Comparison of ENCODE assay signal across 19 mouse cellular contexts in genomic region chr19:57366626-57367025, GRCm38 (mm10). TPM values are rescaled to one million over a fixed set of nuclear protein-coding genes. Genes with fewer than 3 reads are reported as not detected.
DNase-seq lines count a peak whose midpoint lies in the region; ATAC-seq and TF ChIP-seq lines count a peak whose summit lies in the region.
"Had no signal": no experiment of that assay in that cellular context is flagged by ENCODE, and none has a peak within 500 bp of the region (broad histone marks: within the 10 kb centered on the region; RNA-seq: fewer than 3 reads in every experiment).

No protein-coding gene starts in this region.

- TF ChIP-seq CTCF in gastrocnemius, adult 2 months (IDR thresholded peaks at IDR 0.05) = no peak

- 55% methylated on average over 5 of the region's 5 CpGs for WGBS in intestine, embryonic 16.5 days
- 64% methylated on average over 5 of the region's 5 CpGs for WGBS in intestine, embryonic 15.5 days
- 25% methylated on average over 5 of the region's 5 CpGs for WGBS in midbrain, embryonic 12.5 days
- 14% methylated on average over 5 of the region's 5 CpGs for WGBS in midbrain, embryonic 16.5 days
- WGBS in stomach, embryonic 15.5 days = 59% methylated on average over 5 of the region's 5 CpGs

- H3K9ac ChIP-seq in intestine, embryonic 16.5 days (ENCODE audit: low read depth, low read length) = peak overlapping the region; percentile 42; the same call in 1 of the 2 replicates
- H3K9ac ChIP-seq in intestine, embryonic 15.5 days = no peak overlapping the region
- no peak overlapping the region for H3K9ac ChIP-seq in midbrain, embryonic 12.5 days (replicated peaks)
- H3K9ac ChIP-seq in midbrain, embryonic 16.5 days (ENCODE audit: low read depth, low read length) = no peak overlapping the region
- no peak overlapping the region for H3K9ac ChIP-seq in stomach, embryonic 15.5 days
- H3K9ac ChIP-seq: embryonic facial prominence, embryonic 15.5 days; lung, embryonic 14.5 days had no signal

- H3K4me1 ChIP-seq in intestine, embryonic 16.5 days (ENCODE audit: control insufficient read depth, insufficient read depth, low read length) = peaks cover 47% of the 10 kb centered on the region
- H3K4me1 ChIP-seq in intestine, embryonic 15.5 days (replicated peaks) = peaks cover 41% of the 10 kb centered on the region
- peaks cover 55% of the 10 kb centered on the region for H3K4me1 ChIP-seq in midbrain, embryonic 12.5 days
- peaks cover 48% of the 10 kb centered on the region for H3K4me1 ChIP-seq in midbrain, embryonic 16.5 days (ENCODE audit: control insufficient read depth, insufficient read depth, low read length)
- H3K4me1 ChIP-seq in stomach, embryonic 15.5 days = peaks cover 51% of the 10 kb centered on the region

- intact Hi-C loops in gastrocnemius, adult 2 months (cut with DNase I) = loop anchor here (10.0 kb wide), 1 partner anchor 552 kb away; no protein-coding TSS in a partner anchor

- peaks cover 2% of the 10 kb centered on the region; the same call in 1 of the 2 replicates for H3K36me3 ChIP-seq in intestine, embryonic 16.5 days (ENCODE audit: control insufficient read depth, insufficient read depth, low read length)
- H3K36me3 ChIP-seq in intestine, embryonic 15.5 days = peaks cover 10% of the 10 kb centered on the region
- peaks cover 32% of the 10 kb centered on the region for H3K36me3 ChIP-seq in midbrain, embryonic 12.5 days
- H3K36me3 ChIP-seq in midbrain, embryonic 16.5 days (ENCODE audit: control insufficient read depth, insufficient read depth, low read length) = peaks cover 5% of the 10 kb centered on the region
- H3K36me3 ChIP-seq in stomach, embryonic 15.5 days = peaks cover 15% of the 10 kb centered on the region

- no peak for DNase-seq in gastrocnemius, adult 2 months
- DNase-seq in gastrocnemius, postnatal 25 days = no peak
- no peak for DNase-seq in layer of hippocampus, adult 18-20 months (ENCODE audit: low spot score in 2 of 2)
- DNase-seq: adrenal gland, postnatal 36 days; gastrocnemius, postnatal 10 days; kidney, adult 18-20 months; lung, embryonic 14.5 days; right cerebral cortex, adult 18-20 months; thymus, adult 18-20 months had no signal

- no peaks in the 10 kb centered on the region for H3K9me3 ChIP-seq in intestine, embryonic 16.5 days (ENCODE audit: control insufficient read depth, low read length)
- no peaks in the 10 kb centered on the region for H3K9me3 ChIP-seq in intestine, embryonic 15.5 days
- H3K9me3 ChIP-seq in midbrain, embryonic 12.5 days = no peaks in the 10 kb centered on the region
- no peaks in the 10 kb centered on the region for H3K9me3 ChIP-seq in midbrain, embryonic 16.5 days (replicated peaks; ENCODE audit: control insufficient read depth, low read length, poor library complexity, severe bottlenecking)
- no peaks in the 10 kb centered on the region for H3K9me3 ChIP-seq in stomach, embryonic 15.5 days
- H3K9me3 ChIP-seq: embryonic facial prominence, embryonic 15.5 days; G1E had no signal

- no peak overlapping the region; the same call in 1 of the 2 replicates for H3K4me2 ChIP-seq in intestine, embryonic 16.5 days (ENCODE audit: low read depth, low read length)
- H3K4me2 ChIP-seq in intestine, embryonic 15.5 days (replicated peaks) = no peak overlapping the region
- no peak overlapping the region for H3K4me2 ChIP-seq in midbrain, embryonic 12.5 days (replicated peaks)
- H3K4me2 ChIP-seq in midbrain, embryonic 16.5 days (ENCODE audit: low read length) = no peak overlapping the region
- H3K4me2 ChIP-seq in stomach, embryonic 15.5 days = no peak overlapping the region
- H3K4me2 ChIP-seq: embryonic facial prominence, embryonic 15.5 days had no signal

- H3K4me3 ChIP-seq in gastrocnemius, adult 2 months = no peak overlapping the region
- H3K4me3 ChIP-seq in intestine, embryonic 16.5 days (ENCODE audit: low read length) = no peak overlapping the region
- H3K4me3 ChIP-seq in intestine, embryonic 15.5 days (replicated peaks) = no peak overlapping the region
- H3K4me3 ChIP-seq in midbrain, embryonic 12.5 days = no peak overlapping the region
- H3K4me3 ChIP-seq in midbrain, embryonic 16.5 days (ENCODE audit: low read depth, low read length) = no peak overlapping the region
- H3K4me3 ChIP-seq in stomach, embryonic 15.5 days (replicated peaks) = no peak overlapping the region
- H3K4me3 ChIP-seq: embryonic facial prominence, embryonic 15.5 days; layer of hippocampus, adult 2 months; myocyte had no signal

- no peaks in the 10 kb centered on the region for H3K27me3 ChIP-seq in intestine, embryonic 16.5 days (replicated peaks; ENCODE audit: control insufficient read depth, insufficient read depth, low read length)
- no peaks in the 10 kb centered on the region for H3K27me3 ChIP-seq in intestine, embryonic 15.5 days (replicated peaks)
- H3K27me3 ChIP-seq in midbrain, embryonic 12.5 days = no peaks in the 10 kb centered on the region
- H3K27me3 ChIP-seq in midbrain, embryonic 16.5 days (ENCODE audit: control insufficient read depth, insufficient read depth, low read depth, low read length) = no peaks in the 10 kb centered on the region
- H3K27me3 ChIP-seq in stomach, embryonic 15.5 days (replicated peaks) = no peaks in the 10 kb centered on the region
- H3K27me3 ChIP-seq: embryonic facial prominence, embryonic 15.5 days had no signal

- H3K27ac ChIP-seq in gastrocnemius, adult 2 months = peak overlapping the region; percentile 98
- peak overlapping the region; percentile 66 for H3K27ac ChIP-seq in intestine, embryonic 16.5 days (ENCODE audit: low read length)
- H3K27ac ChIP-seq in intestine, embryonic 15.5 days = no peak overlapping the region
- H3K27ac ChIP-seq in midbrain, embryonic 12.5 days (replicated peaks) = 0 out of 2 replicates have a peak overlapping the region, but pooled peaks have one; percentile 20
- no peak overlapping the region for H3K27ac ChIP-seq in midbrain, embryonic 16.5 days (ENCODE audit: low read length)
- peak overlapping the region; percentile 26; the same call in 1 of the 2 replicates for H3K27ac ChIP-seq in stomach, embryonic 15.5 days
- H3K27ac ChIP-seq: layer of hippocampus, adult 2 months had no signal

- ATAC-seq in intestine, embryonic 16.5 days = no peak
- no peak for ATAC-seq in intestine, embryonic 15.5 days
- ATAC-seq in midbrain, embryonic 12.5 days (ENCODE audit: low FRiP score, low read depth) = no peak
- ATAC-seq in midbrain, embryonic 16.5 days = no peak
- no peak for ATAC-seq in stomach, embryonic 15.5 days (ENCODE audit: insufficient read depth, low FRiP score, low read depth)
- ATAC-seq: forebrain, embryonic 16.5 days had no signal

RNA-seq across cellular contexts. Expression of gene Fam160b1, which starts 6.1 kb away (rescaled TPM):
- total RNA-seq in gastrocnemius, adult 2 months (2021) = 10 to 100 TPM; 12.0 to 17.4 TPM
- total RNA-seq in gastrocnemius, postnatal 25 days (2021) = 1 to 10 TPM; 8.2 to 9.0 TPM
- polyA plus RNA-seq in intestine, embryonic 16.5 days (2015; fragmentation: Nextera tagmentation; extraction: Ambion mirVana) = 9.9 and 11.8 TPM in 2 replicates
- 11.7 and 12.8 TPM in 2 replicates for polyA plus RNA-seq in intestine, embryonic 15.5 days (2015; fragmentation: Nextera tagmentation; extraction: Ambion mirVana)
- 17.7 and 19.1 TPM in 2 replicates for polyA plus RNA-seq in midbrain, embryonic 12.5 days (2016; fragmentation: Nextera tagmentation; extraction: Ambion mirVana)
- polyA plus RNA-seq in midbrain, embryonic 16.5 days (2015; fragmentation: Nextera tagmentation; extraction: Ambion mirVana) = 12.6 and 13.1 TPM in 2 replicates
- 13.9 and 14.3 TPM in 2 replicates for polyA plus RNA-seq in stomach, embryonic 15.5 days (2015; fragmentation: Nextera tagmentation; extraction: Ambion mirVana)
- 10 to 100 TPM; 22.7 to 23.4 TPM for total RNA-seq in layer of hippocampus, adult 18-20 months (2021)

RNA-seq across cellular contexts. Expression of gene Ablim1, which starts 51.9 kb away (rescaled TPM):
- total RNA-seq in gastrocnemius, adult 2 months (2021) = 10 to 100 TPM; 38.5 to 56.1 TPM
- 10 to 100 TPM; 37.6 to 41.4 TPM for total RNA-seq in gastrocnemius, postnatal 25 days (2021)
- polyA plus RNA-seq in intestine, embryonic 16.5 days (2015; fragmentation: Nextera tagmentation; extraction: Ambion mirVana) = 29.2 and 32.0 TPM in 2 replicates
- polyA plus RNA-seq in intestine, embryonic 15.5 days (2015; fragmentation: Nextera tagmentation; extraction: Ambion mirVana) = 28.0 and 31.2 TPM in 2 replicates
- polyA plus RNA-seq in midbrain, embryonic 12.5 days (2016; fragmentation: Nextera tagmentation; extraction: Ambion mirVana) = 23.5 and 24.0 TPM in 2 replicates
- 64.1 and 66.2 TPM in 2 replicates for polyA plus RNA-seq in midbrain, embryonic 16.5 days (2015; fragmentation: Nextera tagmentation; extraction: Ambion mirVana)
- polyA plus RNA-seq in stomach, embryonic 15.5 days (2015; fragmentation: Nextera tagmentation; extraction: Ambion mirVana) = 41.0 and 41.2 TPM in 2 replicates
- total RNA-seq in layer of hippocampus, adult 18-20 months (2021) = 10 to 100 TPM; 73.4 to 75.7 TPM

Comparison
In these comparisons a context has a peak if more than half of its experiments do, and no peak if none do; other contexts are left out.
1. H3K27ac ChIP-seq: peak in gastrocnemius, adult 2 months (single experiment), intestine, embryonic 16.5 days (single experiment), midbrain, embryonic 12.5 days (single experiment) and stomach, embryonic 15.5 days (single experiment); none in intestine, embryonic 15.5 days (single experiment) and midbrain, embryonic 16.5 days (single experiment).